Mouse (Mus musculus): ENCODE results near the gene Nek8. TPM values are rescaled to one million over a fixed set of nuclear protein-coding genes. Genes with fewer than 3 reads are reported as not detected.

Nek8 gene
- polyA plus RNA-seq, 1 experiment from 2014 or later = 10.7 TPM

DNA sequence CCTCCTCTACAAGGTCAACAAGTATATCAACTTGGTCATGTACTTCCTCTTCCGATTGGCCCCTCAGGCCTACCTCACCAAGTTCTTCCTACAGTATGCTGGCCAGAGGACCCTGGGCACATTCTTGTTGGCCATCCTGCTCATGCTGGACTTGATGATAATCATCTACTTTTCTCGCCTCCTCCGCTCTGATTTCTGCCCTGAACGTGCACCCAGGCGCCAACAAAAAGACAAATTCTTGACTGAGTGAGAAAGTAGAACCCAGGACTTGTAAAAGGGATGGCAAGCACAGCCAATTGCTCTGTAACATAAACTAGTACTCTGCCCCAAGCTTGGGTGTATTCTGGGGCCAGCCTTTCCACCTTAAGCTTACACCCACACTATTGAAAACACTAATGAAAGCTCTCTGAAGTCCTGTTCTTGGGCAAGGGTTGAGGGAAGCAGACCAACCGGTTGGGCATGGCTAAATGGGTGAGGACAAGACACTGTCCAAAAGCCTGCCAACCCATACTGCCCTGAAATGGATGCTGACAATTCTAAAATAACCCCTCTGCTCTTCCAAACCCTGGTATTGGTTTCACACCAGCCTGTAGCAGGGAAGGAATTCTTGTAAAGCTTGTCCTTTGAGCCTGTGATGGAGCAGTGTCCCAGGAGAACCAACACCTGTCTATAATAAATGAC, 3.7 kb upstream of the Nek8 start:
- 81% methylated on average over 6 of the region's 6 CpGs for WGBS
- H3K4me1 ChIP-seq = peaks cover 73% of the 10 kb centered on the region
- H3K9me3 ChIP-seq (replicated peaks) = no peaks in the 10 kb centered on the region
- no peaks in the 10 kb centered on the region for H3K27me3 ChIP-seq (ENCODE audit: low read depth, poor library complexity, severe bottlenecking)
- DNase-seq (ENCODE audit: low spot score) = no peak
- peaks cover 37% of the 10 kb centered on the region for H3K36me3 ChIP-seq
- peak overlapping the region; percentile 73 for H3K4me3 ChIP-seq
- H3K27ac ChIP-seq (replicated peaks) = no peak overlapping the region

- 34% methylated on average over 8 of the region's 8 CpGs for WGBS
- Histone ChIP-seq H3K4me3 (peak overlapping the region; percentile 73), H3K27ac (replicated peaks) (peak overlapping the region; percentile 92), H3K9me3 (replicated peaks) (no peaks in the 10 kb centered on the region), H3K36me3 (peaks cover 37% of the 10 kb centered on the region), H3K27me3 (ENCODE audit: low read depth, poor library complexity, severe bottlenecking) (no peaks in the 10 kb centered on the region), H3K4me1 (peaks cover 73% of the 10 kb centered on the region)
- no peak for DNase-seq (ENCODE audit: low spot score)
These were observed 3.0 kb upstream of the Nek8 start for GRCm38 (mm10) chr11:78179438-78179999.

GRCm38 (mm10) chr11:78178859-78179437, 2.5 kb upstream of the Nek8 start:
- peak overlapping the region; percentile 73 for H3K4me3 ChIP-seq
- H3K27me3 ChIP-seq (ENCODE audit: low read depth, poor library complexity, severe bottlenecking) = no peaks in the 10 kb centered on the region
- H3K9me3 ChIP-seq (replicated peaks) = no peaks in the 10 kb centered on the region
- WGBS = 1% methylated on average over 29 of the region's 29 CpGs
- peak; percentile 59 for DNase-seq (ENCODE audit: low spot score)
- H3K27ac ChIP-seq (replicated peaks) = peak overlapping the region; percentile 92
- H3K36me3 ChIP-seq = peaks cover 37% of the 10 kb centered on the region
- peaks cover 72% of the 10 kb centered on the region for H3K4me1 ChIP-seq

DNA sequence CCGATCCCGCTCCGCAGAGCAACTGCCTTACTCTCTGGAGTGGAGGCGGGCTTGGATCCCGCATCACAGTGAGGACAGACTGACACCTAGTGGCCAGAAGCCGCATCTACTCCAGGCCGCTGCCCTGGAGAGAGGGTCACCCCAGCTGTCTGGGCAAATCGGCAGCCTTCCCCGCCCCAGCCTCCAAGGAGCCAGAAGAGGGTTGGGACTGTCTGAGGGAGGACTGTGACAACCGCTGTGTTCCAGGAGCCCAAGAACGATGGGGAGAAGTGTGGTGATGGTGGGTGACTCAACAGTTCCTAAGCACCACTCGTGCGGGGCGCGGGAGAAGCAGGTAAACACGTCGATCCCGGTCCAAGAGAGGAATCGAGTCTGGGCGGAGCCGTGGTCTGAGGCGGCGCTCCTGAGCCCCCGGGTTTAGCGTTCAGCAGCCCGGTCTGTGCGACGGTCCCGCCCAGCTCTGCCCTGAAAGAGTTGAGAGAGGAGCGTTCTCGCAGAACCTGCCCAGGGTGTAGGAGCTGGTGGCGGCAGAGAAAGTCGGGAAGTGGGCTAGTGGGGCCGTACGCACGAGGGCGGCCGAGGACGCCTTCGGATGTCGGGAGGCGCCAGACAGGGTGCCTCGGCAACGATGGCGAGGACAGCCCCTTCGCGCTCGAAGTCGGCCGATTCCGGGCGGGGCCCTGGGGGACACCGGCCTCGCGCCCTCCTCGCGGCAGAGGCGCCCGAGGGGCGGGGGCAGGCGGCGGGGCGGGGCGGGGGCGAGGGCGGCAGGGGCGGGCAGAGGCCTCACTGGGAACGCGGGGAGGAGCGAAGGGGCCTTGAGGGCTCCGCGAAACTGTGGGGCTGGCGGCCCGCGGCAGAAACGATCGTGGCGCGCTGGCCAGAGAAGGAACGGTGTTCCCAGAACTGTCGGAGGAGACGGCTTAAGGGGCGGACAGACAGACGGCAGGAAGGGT, 1.7 kb upstream of the Nek8 start:
- peaks cover 37% of the 10 kb centered on the region for H3K36me3 ChIP-seq
- peaks cover 69% of the 10 kb centered on the region for H3K4me1 ChIP-seq
- DNase-seq (ENCODE audit: low spot score) = peak; percentile 96
- no peaks in the 10 kb centered on the region for H3K9me3 ChIP-seq (replicated peaks)
- no peaks in the 10 kb centered on the region for H3K27me3 ChIP-seq (ENCODE audit: low read depth, poor library complexity, severe bottlenecking)
- under 1% methylated on average over 84 of the region's 84 CpGs for WGBS
- H3K4me3 ChIP-seq = peak overlapping the region; percentile 73
- H3K27ac ChIP-seq (replicated peaks) = peak overlapping the region; percentile 92

- peak overlapping the region; percentile 92 for H3K27ac ChIP-seq (replicated peaks)
- peaks cover 69% of the 10 kb centered on the region for H3K4me1 ChIP-seq
These were observed 962 bp upstream of the Nek8 start for GRCm38 (mm10) chr11:78177437-78177836.

GRCm38 (mm10) chr11:78176905-78177331, 443 bp upstream of the Nek8 start:
- Histone ChIP-seq H3K9me3 (replicated peaks) (no peaks in the 10 kb centered on the region), H3K36me3 (peaks cover 31% of the 10 kb centered on the region), H3K4me3 (peak overlapping the region; percentile 73), H3K27me3 (ENCODE audit: low read depth, poor library complexity, severe bottlenecking) (no peaks in the 10 kb centered on the region), H3K4me1 (peaks cover 68% of the 10 kb centered on the region), H3K27ac (replicated peaks) (peak overlapping the region; percentile 92)
- 2% methylated on average over 23 of the region's 23 CpGs for WGBS
- no peak for DNase-seq (ENCODE audit: low spot score)

More at GRCm38 (mm10) chr11:78177437-78177836, 962 bp upstream of the Nek8 start:
- no peak for DNase-seq (ENCODE audit: low spot score)
- Histone ChIP-seq H3K36me3 (peaks cover 36% of the 10 kb centered on the region), H3K9me3 (replicated peaks) (no peaks in the 10 kb centered on the region), H3K4me3 (peak overlapping the region; percentile 73), H3K27me3 (ENCODE audit: low read depth, poor library complexity, severe bottlenecking) (no peaks in the 10 kb centered on the region)
- under 1% methylated on average over 10 of the region's 10 CpGs for WGBS

GRCm38 (mm10) chr11:78175771-78176401, 589 bp downstream of the Nek8 start:
- no peaks in the 10 kb centered on the region for H3K9me3 ChIP-seq (replicated peaks)
- peak overlapping the region; percentile 92 for H3K27ac ChIP-seq (replicated peaks)
- DNase-seq (ENCODE audit: low spot score) = no peak
- WGBS = 7% methylated on average over 9 of the region's 10 CpGs
- H3K4me1 ChIP-seq = peaks cover 60% of the 10 kb centered on the region
- peak overlapping the region; percentile 73 for H3K4me3 ChIP-seq
- peaks cover 20% of the 10 kb centered on the region for H3K36me3 ChIP-seq
- no peaks in the 10 kb centered on the region for H3K27me3 ChIP-seq (ENCODE audit: low read depth, poor library complexity, severe bottlenecking)

GRCm38 (mm10) chr11:78174506-78174905, 2.0 kb downstream of the Nek8 start:
- no peaks in the 10 kb centered on the region for H3K27me3 ChIP-seq (ENCODE audit: low read depth, poor library complexity, severe bottlenecking)
- no peak overlapping the region for H3K27ac ChIP-seq (replicated peaks)
- 90% methylated on average over 3 of the region's 3 CpGs for WGBS
- H3K4me3 ChIP-seq = no peak overlapping the region
- H3K4me1 ChIP-seq = peaks cover 46% of the 10 kb centered on the region
- H3K9me3 ChIP-seq (replicated peaks) = no peaks in the 10 kb centered on the region
- DNase-seq (ENCODE audit: low spot score) = no peak
- peaks cover 6% of the 10 kb centered on the region for H3K36me3 ChIP-seq

DNA sequence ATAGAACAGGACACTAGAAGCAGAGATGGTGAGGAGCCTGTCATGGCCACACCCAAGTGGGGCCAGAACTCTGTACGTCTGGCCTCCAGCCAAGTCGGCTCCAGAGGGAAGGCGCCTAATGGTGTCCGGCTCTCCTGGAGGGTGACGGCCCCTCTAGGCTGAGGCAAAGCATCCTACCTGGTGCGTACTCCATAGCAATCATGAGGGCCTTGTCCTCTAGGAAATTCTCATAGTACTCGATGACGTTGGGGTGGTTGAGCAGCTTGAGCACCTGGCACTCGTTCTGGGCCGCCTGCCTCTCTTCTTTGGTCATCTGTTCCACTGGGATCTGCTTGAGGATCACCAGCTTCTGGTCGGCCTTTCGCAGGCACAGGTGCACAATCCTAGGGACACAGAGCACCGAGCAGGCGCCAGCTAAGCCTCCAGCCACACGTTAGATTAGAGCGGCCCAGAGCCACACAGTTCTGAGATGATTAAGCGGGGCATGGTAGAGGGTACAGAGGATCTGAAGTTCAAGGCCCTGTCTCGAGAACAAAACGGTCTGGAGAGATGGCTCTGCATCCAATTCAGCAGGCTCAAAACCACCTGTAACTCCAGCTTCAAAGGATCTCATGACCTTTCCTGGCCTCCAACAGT, 3.6 kb downstream of the Nek8 start:
- no peak overlapping the region for H3K4me3 ChIP-seq
- no peaks in the 10 kb centered on the region for H3K36me3 ChIP-seq
- H3K27ac ChIP-seq (replicated peaks) = no peak overlapping the region
- DNase-seq (ENCODE audit: low spot score) = no peak
- H3K4me1 ChIP-seq = peaks cover 33% of the 10 kb centered on the region
- H3K27me3 ChIP-seq (ENCODE audit: low read depth, poor library complexity, severe bottlenecking) = 0 out of 2 replicates have a peak, but pooled peaks cover 2% of the 10 kb centered on the region
- no peaks in the 10 kb centered on the region for H3K9me3 ChIP-seq (replicated peaks)
- WGBS = 89% methylated on average over 19 of the region's 19 CpGs

DNA sequence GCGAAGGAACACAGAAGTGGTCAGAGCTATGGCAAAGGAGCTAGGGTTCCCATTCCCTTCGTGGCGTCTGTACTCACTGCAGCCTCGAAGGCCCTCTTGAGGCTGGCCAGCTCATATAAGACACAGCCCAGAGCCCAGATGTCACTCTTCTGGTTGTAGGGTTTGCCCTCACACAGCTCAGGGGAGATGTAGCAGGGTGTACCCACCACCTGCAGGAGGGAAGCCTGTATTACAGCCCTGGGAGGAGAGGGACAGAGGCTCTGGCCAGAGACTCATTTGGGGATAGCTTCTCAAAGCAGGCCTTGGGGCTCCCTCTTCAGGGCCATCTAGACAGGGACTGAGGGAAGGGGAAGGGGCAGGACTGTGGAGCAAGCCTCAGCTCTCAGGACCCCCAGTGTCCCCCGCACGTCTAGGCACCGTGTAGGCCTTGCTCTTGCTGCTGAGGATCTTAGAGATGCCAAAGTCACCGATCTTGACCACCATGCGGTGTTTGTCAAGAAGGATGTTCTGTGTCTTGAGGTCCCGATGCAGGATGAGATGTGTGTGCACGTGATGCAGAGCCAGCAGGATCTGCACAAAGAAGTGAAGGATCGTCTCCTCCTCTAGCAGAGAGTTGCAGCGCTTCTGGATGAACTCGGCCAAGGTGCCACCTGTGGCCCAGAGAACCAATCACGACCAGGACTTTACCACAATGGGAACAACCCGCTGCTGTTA, 4.3 kb downstream of the Nek8 start:
- no peak for DNase-seq (ENCODE audit: low spot score)
- Histone ChIP-seq H3K4me3 (no peak overlapping the region), H3K36me3 (no peaks in the 10 kb centered on the region), H3K27ac (replicated peaks) (no peak overlapping the region), H3K27me3 (ENCODE audit: low read depth, poor library complexity, severe bottlenecking) (peaks cover 9% of the 10 kb centered on the region; the same call in 1 of the 2 replicates), H3K9me3 (replicated peaks) (no peaks in the 10 kb centered on the region), H3K4me1 (peaks cover 28% of the 10 kb centered on the region)
- WGBS = 77% methylated on average over 16 of the region's 16 CpGs

DNA sequence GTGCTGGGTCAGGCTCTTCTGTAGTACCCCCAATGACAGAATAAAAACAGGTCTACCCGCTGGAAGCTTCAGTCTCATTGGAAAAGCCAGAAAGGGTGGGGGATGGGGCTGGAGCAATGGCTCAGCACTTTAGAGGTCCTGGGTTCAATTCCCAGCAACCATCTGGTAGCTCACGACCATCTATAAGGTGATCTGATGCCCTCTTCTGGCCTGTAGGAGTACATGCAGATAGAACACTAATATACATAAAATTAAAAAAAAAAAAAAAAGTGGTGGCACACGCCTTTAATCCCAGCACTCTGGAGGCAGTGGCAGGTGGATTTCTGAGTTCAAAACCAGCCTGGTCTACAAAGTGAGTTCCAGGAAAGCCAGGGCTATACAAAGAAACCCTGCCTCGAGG, 5.1 kb downstream of the Nek8 start:
- H3K27me3 ChIP-seq (ENCODE audit: low read depth, poor library complexity, severe bottlenecking) = peaks cover 18% of the 10 kb centered on the region; the same call in 1 of the 2 replicates
- H3K36me3 ChIP-seq = no peaks in the 10 kb centered on the region
- no peak for DNase-seq (ENCODE audit: low spot score)
- peaks cover 25% of the 10 kb centered on the region for H3K4me1 ChIP-seq
- H3K9me3 ChIP-seq (replicated peaks) = no peaks in the 10 kb centered on the region
- no peak overlapping the region for H3K4me3 ChIP-seq
- H3K27ac ChIP-seq (replicated peaks) = no peak overlapping the region
- WGBS = 67% methylated on average over 4 of the region's 4 CpGs

Data from midbrain, embryonic 10.5 days (tissue).